Mouse (Mus musculus) MEL (cell line): Measurements from ENCODE around the gene C77080. TPM values are rescaled to one million over a fixed set of nuclear protein-coding genes. Genes with fewer than 3 reads are reported as not detected.

ENCODE experiments used
- DNase-seq: peaks from one replicate; pipeline ENCODE4 v3.0.0; 2011; ENCODE audit warnings: low read depth, low spot score
- H3K27ac ChIP-seq: 2 replicates; pipeline ENCODE4 v1.5.1; 2012; ENCODE audit warnings: low read depth, mild to moderate bottlenecking, control low read depth, low read length, moderate library complexity; ENCODE audit not compliant: control insufficient read depth
- H3K27me3 ChIP-seq, 2 experiments: fragments of 150-350 bp in 1 of 2; sonication (generic) in 1 of 2; 2 replicates each; pipeline ENCODE4 v1.6.1; 2012; ENCODE audit warnings: low read length in 2 of 2, mild to moderate bottlenecking in 2 of 2, improper control_type of control experiment in 1 of 2, moderate library complexity in 1 of 2; ENCODE audit not compliant: insufficient read depth in 2 of 2, control insufficient read depth in 1 of 2
- H3K36me3 ChIP-seq, 2 experiments: 2 replicates each; pipeline ENCODE4 v1.6.1; 2012 to 2014; ENCODE audit warnings: low read length in 2 of 2, improper control_type of control experiment in 1 of 2, inconsistent platforms in 1 of 2, mild to moderate bottlenecking in 1 of 2; ENCODE audit not compliant: insufficient read depth in 2 of 2, control insufficient read depth in 1 of 2
- H3K4me1 ChIP-seq, 2 experiments: fragments of 150-350 bp in 1 of 2; sonication (generic) in 1 of 2; 2 replicates each; pipeline ENCODE4 v1.6.1; 2012; ENCODE audit warnings: low read length in 2 of 2, improper control_type of control experiment in 1 of 2, mild to moderate bottlenecking in 1 of 2; ENCODE audit not compliant: insufficient read depth in 2 of 2, control insufficient read depth in 1 of 2
- H3K4me3 ChIP-seq, 2 experiments: fragments of 150-350 bp in 1 of 2; sonication (generic) in 1 of 2; 2 replicates each; pipeline ENCODE4 v1.5.1; 2012; ENCODE audit warnings: low read depth in 2 of 2, low read length in 2 of 2, mild to moderate bottlenecking in 2 of 2, moderate library complexity in 2 of 2, control low read depth in 1 of 2, improper control_type of control experiment in 1 of 2; ENCODE audit not compliant: control insufficient read depth in 1 of 2, insufficient read depth in 1 of 2
- H3K79me2 ChIP-seq: 2 replicates; pipeline ENCODE4 v1.6.1; 2012; ENCODE audit warnings: mild to moderate bottlenecking, low read length, moderate library complexity; ENCODE audit not compliant: control insufficient read depth, poor library complexity, insufficient read depth
- H3K9ac ChIP-seq: 2 replicates; pipeline ENCODE4 v1.6.1; 2012; ENCODE audit warnings: low read depth, mild to moderate bottlenecking, control low read depth, low read length, moderate library complexity; ENCODE audit not compliant: control insufficient read depth, poor library complexity, severe bottlenecking
- H3K9me3 ChIP-seq: fragments of 150-350 bp; sonication (generic); replicated peaks from 2 replicates; pipeline ENCODE4 v1.6.1; 2012; ENCODE audit warnings: mild to moderate bottlenecking, low read length, improper control_type of control experiment, moderate library complexity; ENCODE audit not compliant: insufficient read depth
- CHD1 ChIP-seq: IDR thresholded peaks from 2 replicates; pipeline ENCODE4 v1.6.1; 2012; ENCODE audit warnings: low read depth, mild to moderate bottlenecking, inconsistent platforms, low read length, improper control_type of control experiment
- CHD2 ChIP-seq: IDR thresholded peaks from 2 replicates; pipeline ENCODE4 v1.6.1; 2011; ENCODE audit warnings: low read length, improper control_type of control experiment
- ELF1 ChIP-seq: IDR thresholded peaks from 2 replicates; pipeline ENCODE4 v1.6.1; 2014; ENCODE audit warnings: low read depth, mild to moderate bottlenecking, inconsistent platforms, low read length, improper control_type of control experiment, moderate library complexity
- EP300 ChIP-seq, 2 experiments: IDR thresholded peaks; 2 replicates each; pipeline ENCODE4 v1.6.1; 2011; ENCODE audit warnings: improper control_type of control experiment in 2 of 2, low read length in 2 of 2, low read depth in 1 of 2, mild to moderate bottlenecking in 1 of 2
- ETS1 ChIP-seq: IDR thresholded peaks from 2 replicates; pipeline ENCODE4 v1.6.1; 2012; ENCODE audit warnings: low read depth, mild to moderate bottlenecking, inconsistent platforms, low read length, improper control_type of control experiment, moderate library complexity
- GABPA ChIP-seq: IDR thresholded peaks from 2 replicates; pipeline ENCODE4 v1.6.1; 2012; ENCODE audit warnings: low read depth, mild to moderate bottlenecking, inconsistent platforms, low read length, improper control_type of control experiment, moderate library complexity
- GATA1 ChIP-seq: IDR thresholded peaks from 2 replicates; pipeline ENCODE4 v1.6.1; 2011; ENCODE audit warnings: low read depth, low read length, improper control_type of control experiment
- HCFC1 ChIP-seq: IDR thresholded peaks from 2 replicates; pipeline ENCODE4 v1.6.1; 2012; ENCODE audit warnings: low read depth, mild to moderate bottlenecking, inconsistent platforms, low read length, improper control_type of control experiment, moderate library complexity
- KAT2A ChIP-seq: conservative IDR thresholded peaks from 2 replicates; pipeline ENCODE4 v1.6.1; 2012; ENCODE audit warnings: low read depth, low read length, improper control_type of control experiment, inconsistent platforms
- MAX ChIP-seq: IDR thresholded peaks from 2 replicates; pipeline ENCODE4 v1.6.1; 2011; ENCODE audit warnings: low read length, improper control_type of control experiment
- MAZ ChIP-seq: IDR thresholded peaks from 2 replicates; pipeline ENCODE4 v1.6.1; 2012; ENCODE audit warnings: low read depth, mild to moderate bottlenecking, inconsistent platforms, low read length, improper control_type of control experiment
- MEF2A ChIP-seq: IDR thresholded peaks from 2 replicates; pipeline ENCODE4 v1.6.1; 2014; ENCODE audit warnings: low read depth, mild to moderate bottlenecking, inconsistent platforms, low read length, improper control_type of control experiment; ENCODE audit not compliant: poor library complexity, insufficient replicate concordance, severe bottlenecking; ENCODE audit errors: extremely low read depth
- MXI1 ChIP-seq: IDR thresholded peaks from 2 replicates; pipeline ENCODE4 v1.6.1; 2011; ENCODE audit warnings: mild to moderate bottlenecking, low read depth, low read length, improper control_type of control experiment
- MYC ChIP-seq: IDR thresholded peaks from 2 replicates; pipeline ENCODE4 v1.6.1; 2011; ENCODE audit warnings: low read depth, mild to moderate bottlenecking, low read length, improper control_type of control experiment, moderate library complexity
- POLR2A ChIP-seq, 2 experiments: IDR thresholded peaks; 2 replicates each; pipeline ENCODE4 v1.6.1; 2011 to 2012; ENCODE audit warnings: low read length in 2 of 2, mild to moderate bottlenecking in 2 of 2, control low read depth in 1 of 2, improper control_type of control experiment in 1 of 2, low read depth in 1 of 2, moderate library complexity in 1 of 2; ENCODE audit not compliant: control insufficient read depth in 1 of 2, insufficient read depth in 1 of 2, poor library complexity in 1 of 2
- POLR2AphosphoS2 ChIP-seq: IDR thresholded peaks from 2 replicates; pipeline ENCODE4 v1.6.1; 2011; ENCODE audit warnings: low read length, improper control_type of control experiment
- POLR2AphosphoS5 ChIP-seq: IDR thresholded peaks from 2 replicates; pipeline ENCODE4 v1.6.1; 2012; ENCODE audit warnings: low read depth, borderline replicate concordance, mild to moderate bottlenecking, inconsistent platforms, low read length, moderate library complexity, mixed read lengths
- SMC3 ChIP-seq: IDR thresholded peaks from 2 replicates; pipeline ENCODE4 v1.6.1; 2011; ENCODE audit warnings: low read depth, low read length, improper control_type of control experiment
- TBP ChIP-seq: IDR thresholded peaks from 2 replicates; pipeline ENCODE4 v1.8.0; 2011; ENCODE audit warnings: low read depth, low read length, improper control_type of control experiment
- TCF12 ChIP-seq: IDR thresholded peaks from 2 replicates; pipeline ENCODE4 v1.6.1; 2014; ENCODE audit warnings: low read depth, mild to moderate bottlenecking, inconsistent platforms, low read length, improper control_type of control experiment, moderate library complexity
- USF1 ChIP-seq: IDR thresholded peaks from 2 replicates; pipeline ENCODE4 v1.6.1; 2014; ENCODE audit warnings: low read depth, mild to moderate bottlenecking, inconsistent platforms, low read length, improper control_type of control experiment, moderate library complexity
- ZKSCAN1 ChIP-seq: IDR thresholded peaks from 2 replicates; pipeline ENCODE4 v1.6.1; 2012; ENCODE audit warnings: low read depth, mild to moderate bottlenecking, inconsistent platforms, low read length, improper control_type of control experiment, moderate library complexity
- ZNF384 ChIP-seq: IDR thresholded peaks from 2 replicates; pipeline ENCODE4 v1.6.1; 2012; ENCODE audit warnings: low read depth, mild to moderate bottlenecking, inconsistent platforms, low read length, improper control_type of control experiment
- polyA plus RNA-seq, 2 experiments: library from polyadenylated mRNA; stranded (reverse) in 1 of 2; unstranded in 1 of 2; fragments of >175 nt in 1 of 2; fragments of >200 nt in 1 of 2; gene quantifications; 2 replicates each; pipeline versions ENCODE4 v1.2.1 to v1.2.4; 2012; ENCODE audit warnings: low replicate concordance in 2 of 2, low read depth in 1 of 2; ENCODE audit not compliant: insufficient read length in 2 of 2, insufficient read depth in 1 of 2, missing spikeins in 1 of 2
- total RNA-seq: library from RNA; depleted of rRNA; stranded (reverse); fragments of 300-350 nt; gene quantifications from 2 replicates; pipeline ENCODE4 v1.2.3, GENCODE M21; 2012

C77080 gene
- total and polyA plus RNA-seq, 3 experiments, result 0.92 to 6.9 TPM; not detected in 1

- DNase-seq, result no peak
- H3K79me2 ChIP-seq, result no peaks in the 10 kb centered on the region; the same call in 1 of the 2 replicates
- H3K27me3 ChIP-seq, result peaks cover 6 to 10% of the 10 kb centered on the region in 2 experiments
- no peak within 1 kb of the TSS for H3K27ac ChIP-seq
- peaks cover 0 to 2% of the 10 kb centered on the region in 2 experiments; a peak in 1 of 4 replicates for H3K36me3 ChIP-seq
- TF ChIP-seq MAX (no peak), TBP (no peak), CHD1 (no peak), SMC3 (no peak), MEF2A (no peak), HCFC1 (no peak), ETS1 (no peak), TCF12 (no peak), POLR2AphosphoS2 (no peak), GATA1 (no peak), ELF1 (no peak), CHD2 (no peak), POLR2A (IDR thresholded peaks at IDR 0.05; ENCODE audit: control insufficient read depth in 1 of 2, insufficient read depth in 1 of 2, low read depth in 1 of 2, low read length in 2 of 2, poor library complexity in 1 of 2) (no peak), ZNF384 (no peak), MAZ (no peak), EP300 (IDR thresholded peaks at IDR 0.05; ENCODE audit: low read depth in 1 of 2, low read length in 2 of 2) (no peak), MYC (no peak), POLR2AphosphoS5 (no peak)
- H3K9me3 ChIP-seq, result no peaks in the 10 kb centered on the region
- 0 out of 4 replicates have a peak, but pooled peaks cover 0 to 6% of the 10 kb centered on the region in 2 experiments for H3K4me1 ChIP-seq
- peak within 1 kb of the TSS; percentile 62 for H3K9ac ChIP-seq
- peak within 1 kb of the TSS; percentile 56 to 66 for H3K4me3 ChIP-seq
Observed at GRCm38 (mm10) chr4:129287472-129287981, 26.3 kb upstream of the C77080 start, which contains the start of gene Sync. Sync (plus strand) TSS chr4:129287617.

- Histone ChIP-seq H3K4me3 (peak overlapping the region; percentile 43 to 66; a peak in 3 of 4 replicates), H3K9me3 (no peaks in the 10 kb centered on the region), H3K27me3 (peaks cover 6 to 10% of the 10 kb centered on the region in 2 experiments), H3K9ac (peak overlapping the region; percentile 44; the same call in 1 of the 2 replicates), H3K36me3 (peaks cover 0 to 2% of the 10 kb centered on the region in 2 experiments; a peak in 1 of 4 replicates)
- DNase-seq, result no peak
- TF ChIP-seq MAX, result no peak
- no peak for TF ChIP-seq GABPA
- no peak for TF ChIP-seq ETS1
- no peak for TF ChIP-seq ZKSCAN1
- no peak for TF ChIP-seq MXI1
- TF ChIP-seq KAT2A, result no peak
- no peak for TF ChIP-seq USF1
- TF ChIP-seq, all 39 proteins: peak for 0
- Histone ChIP-seq H3K27ac (no peak overlapping the region), H3K79me2 (no peaks in the 10 kb centered on the region; the same call in 1 of the 2 replicates), H3K4me1 (0 out of 4 replicates have a peak, but pooled peaks cover 0 to 3% of the 10 kb centered on the region in 2 experiments)
Observed at GRCm38 (mm10) chr4:129286683-129287471, 25.7 kb upstream of the C77080 start.
